Mouse (Mus musculus): ENCODE measurements around the gene Cnksr3. TPM values are rescaled to one million over a fixed set of nuclear protein-coding genes. Genes with fewer than 3 reads are reported as not detected.

Cnksr3 gene
- total and polyA plus RNA-seq, 3 experiments: not detected

GRCm38 (mm10) chr10:7187881-7188280, 24.2 kb downstream of the Cnksr3 start:
- Histone ChIP-seq H3K79me2 (ENCODE audit: control insufficient read depth, insufficient read depth, low read length, poor library complexity) (no peaks in the 10 kb centered on the region), H3K9ac (ENCODE audit: control insufficient read depth, low read depth, low read length, poor library complexity, severe bottlenecking) (no peak overlapping the region), H3K9me3 (replicated peaks; ENCODE audit: insufficient read depth, low read length) (no peaks in the 10 kb centered on the region; the same call in 1 of the 2 replicates), H3K36me3 (ENCODE audit: control insufficient read depth in 1 of 2, insufficient read depth in 2 of 2, low read length in 2 of 2) (no peaks in the 10 kb centered on the region), H3K27ac (ENCODE audit: control insufficient read depth, low read depth, low read length) (no peak overlapping the region), H3K27me3 (ENCODE audit: control insufficient read depth in 1 of 2, insufficient read depth in 2 of 2, low read length in 2 of 2) (no peaks in the 10 kb centered on the region), H3K4me3 (ENCODE audit: control insufficient read depth in 1 of 2, insufficient read depth in 1 of 2, low read depth in 2 of 2, low read length in 2 of 2) (no peak overlapping the region), H3K4me1 (ENCODE audit: control insufficient read depth in 1 of 2, insufficient read depth in 2 of 2, low read length in 2 of 2) (no peaks in the 10 kb centered on the region)
- TF ChIP-seq HCFC1 (IDR thresholded peaks at IDR 0.05; ENCODE audit: low read depth, low read length): no peak
- no peak for TF ChIP-seq ZNF384 (IDR thresholded peaks at IDR 0.05; ENCODE audit: low read depth, low read length)
- TF ChIP-seq SIN3A (IDR thresholded peaks at IDR 0.05; ENCODE audit: low read length): no peak
- no peak for TF ChIP-seq SMC3 (IDR thresholded peaks at IDR 0.05; ENCODE audit: low read depth, low read length)
- TF ChIP-seq ZKSCAN1 (IDR thresholded peaks at IDR 0.05; ENCODE audit: low read depth, low read length): no peak
- TF ChIP-seq TBP (IDR thresholded peaks at IDR 0.05; ENCODE audit: low read depth, low read length): no peak
- TF ChIP-seq BHLHE40 (IDR thresholded peaks at IDR 0.05; ENCODE audit: borderline replicate concordance, low read depth, low read length): no peak
- no peak for TF ChIP-seq MYB (IDR thresholded peaks at IDR 0.05; ENCODE audit: low read depth, low read length)
- DNase-seq (ENCODE audit: low read depth, low spot score): no peak

GRCm38 (mm10) chr10:7186992-7187391, 25.0 kb downstream of the Cnksr3 start:
- H3K9me3 ChIP-seq (replicated peaks; ENCODE audit: insufficient read depth, low read length): no peaks in the 10 kb centered on the region; the same call in 1 of the 2 replicates
- TF ChIP-seq NRF1 (IDR thresholded peaks at IDR 0.05; ENCODE audit: insufficient read depth, low read depth, low read length, poor library complexity, severe bottlenecking) (no peak), MAZ (IDR thresholded peaks at IDR 0.05; ENCODE audit: low read depth, low read length) (no peak), RCOR1 (IDR thresholded peaks at IDR 0.05; ENCODE audit: low read depth, low read length) (no peak), KAT2A (conservative IDR thresholded peaks at IDR 0.05; ENCODE audit: low read depth, low read length) (no peak), GATA1 (IDR thresholded peaks at IDR 0.05; ENCODE audit: low read depth, low read length) (no peak)
- H3K4me3 ChIP-seq (ENCODE audit: control insufficient read depth in 1 of 2, insufficient read depth in 1 of 2, low read depth in 2 of 2, low read length in 2 of 2): no peak overlapping the region
- no peaks in the 10 kb centered on the region for H3K27me3 ChIP-seq (ENCODE audit: control insufficient read depth in 1 of 2, insufficient read depth in 2 of 2, low read length in 2 of 2)
- H3K79me2 ChIP-seq (ENCODE audit: control insufficient read depth, insufficient read depth, low read length, poor library complexity): no peaks in the 10 kb centered on the region
- H3K36me3 ChIP-seq (ENCODE audit: control insufficient read depth in 1 of 2, insufficient read depth in 2 of 2, low read length in 2 of 2): no peaks in the 10 kb centered on the region
- no peaks in the 10 kb centered on the region for H3K4me1 ChIP-seq (ENCODE audit: control insufficient read depth in 1 of 2, insufficient read depth in 2 of 2, low read length in 2 of 2)
- no peak overlapping the region for H3K27ac ChIP-seq (ENCODE audit: control insufficient read depth, low read depth, low read length)
- no peak overlapping the region for H3K9ac ChIP-seq (ENCODE audit: control insufficient read depth, low read depth, low read length, poor library complexity, severe bottlenecking)
- no peak for DNase-seq (ENCODE audit: low read depth, low spot score)

- DNase-seq (ENCODE audit: low read depth, low spot score): no peak
- no peak overlapping the region for H3K27ac ChIP-seq (ENCODE audit: control insufficient read depth, low read depth, low read length)
These were observed 26.0 kb downstream of the Cnksr3 start for GRCm38 (mm10) chr10:7186018-7186417.

More at GRCm38 (mm10) chr10:7186018-7186417, 26.0 kb downstream of the Cnksr3 start:
- no peaks in the 10 kb centered on the region for H3K36me3 ChIP-seq (ENCODE audit: control insufficient read depth in 1 of 2, insufficient read depth in 2 of 2, low read length in 2 of 2)
- TF ChIP-seq USF1 (IDR thresholded peaks at IDR 0.05; ENCODE audit: low read depth, low read length): no peak
- TF ChIP-seq TAL1 (IDR thresholded peaks at IDR 0.05; ENCODE audit: low read length): no peak
- no peak for TF ChIP-seq MAZ (IDR thresholded peaks at IDR 0.05; ENCODE audit: low read depth, low read length)
- TF ChIP-seq ZKSCAN1 (IDR thresholded peaks at IDR 0.05; ENCODE audit: low read depth, low read length): no peak
- TF ChIP-seq SMC3 (IDR thresholded peaks at IDR 0.05; ENCODE audit: low read depth, low read length): no peak
- TF ChIP-seq ETS1 (IDR thresholded peaks at IDR 0.05; ENCODE audit: low read depth, low read length): no peak
- TF ChIP-seq MAX (IDR thresholded peaks at IDR 0.05; ENCODE audit: low read length): no peak
- TF ChIP-seq MYB (IDR thresholded peaks at IDR 0.05; ENCODE audit: low read depth, low read length): no peak
- TF ChIP-seq POLR2A (IDR thresholded peaks at IDR 0.05; ENCODE audit: control insufficient read depth in 1 of 2, insufficient read depth in 1 of 2, low read depth in 1 of 2, low read length in 2 of 2, poor library complexity in 1 of 2): no peak
- no peak for TF ChIP-seq E2F4 (IDR thresholded peaks at IDR 0.05; ENCODE audit: borderline replicate concordance, low read depth, low read length)
- TF ChIP-seq USF2 (IDR thresholded peaks at IDR 0.05; ENCODE audit: borderline replicate concordance in 1 of 2, insufficient read depth in 1 of 2, low read depth in 1 of 2, low read length in 2 of 2): no peak
- no peak for TF ChIP-seq GATA1 (IDR thresholded peaks at IDR 0.05; ENCODE audit: low read depth, low read length)
- TF ChIP-seq ZMIZ1 (IDR thresholded peaks at IDR 0.05; ENCODE audit: low read depth, low read length): no peak
- no peak for TF ChIP-seq ELF1 (IDR thresholded peaks at IDR 0.05; ENCODE audit: low read depth, low read length)
- TF ChIP-seq CHD1 (IDR thresholded peaks at IDR 0.05; ENCODE audit: low read depth, low read length): no peak
- TF ChIP-seq CHD2 (IDR thresholded peaks at IDR 0.05; ENCODE audit: low read length): no peak
- TF ChIP-seq MYC (IDR thresholded peaks at IDR 0.05; ENCODE audit: low read depth, low read length): no peak
- H3K9me3 ChIP-seq (replicated peaks; ENCODE audit: insufficient read depth, low read length): no peaks in the 10 kb centered on the region; the same call in 1 of the 2 replicates
- H3K79me2 ChIP-seq (ENCODE audit: control insufficient read depth, insufficient read depth, low read length, poor library complexity): no peaks in the 10 kb centered on the region
- no peaks in the 10 kb centered on the region for H3K4me1 ChIP-seq (ENCODE audit: control insufficient read depth in 1 of 2, insufficient read depth in 2 of 2, low read length in 2 of 2)
- H3K27me3 ChIP-seq (ENCODE audit: control insufficient read depth in 1 of 2, insufficient read depth in 2 of 2, low read length in 2 of 2): no peaks in the 10 kb centered on the region
- no peak overlapping the region for H3K9ac ChIP-seq (ENCODE audit: control insufficient read depth, low read depth, low read length, poor library complexity, severe bottlenecking)
- H3K4me3 ChIP-seq (ENCODE audit: control insufficient read depth in 1 of 2, insufficient read depth in 1 of 2, low read depth in 2 of 2, low read length in 2 of 2): no peak overlapping the region

All from MEL (cell line).